Mouse (Mus musculus): ENCODE measurements around the gene Gm4952.

- no peak for TF ChIP-seq CHD2 (IDR thresholded peaks at IDR 0.05; ENCODE audit: low read depth, low read length)
- no peak for TF ChIP-seq ZNF384 (IDR thresholded peaks at IDR 0.05; ENCODE audit: low read depth, low read length)
- no peak for TF ChIP-seq ZC3H11A (IDR thresholded peaks at IDR 0.05; ENCODE audit: borderline replicate concordance, low read depth, low read length)
- no peak for TF ChIP-seq MAFK (IDR thresholded peaks at IDR 0.05; ENCODE audit: insufficient read depth, low read depth, low read length)
Observed at GRCm38 (mm10) chr19:12636863-12637262, 37.1 kb downstream of the Gm4952 start.
